Mouse (Mus musculus): ENCODE measurements around the gene Hoxb9. TPM values are rescaled to one million over a fixed set of nuclear protein-coding genes. Genes with fewer than 3 reads are reported as not detected.

Hoxb9 gene
- total and polyA plus RNA-seq, 3 experiments = not detected

GRCm38 (mm10) chr11:96316696-96317607, 45.7 kb downstream of the Hoxb9 start:
- DNase-seq (ENCODE audit: extremely low read depth) = no peak
- dilution Hi-C loops (cut with MboI; ENCODE audit: extremely low pct_ligation_motif_present, extremely low pct_unique_long_range_greater_than_20kb, low sequenced_read_pairs) = no loop called here
- in situ Hi-C loops (cut with MboI; ENCODE audit: low pct_ligation_motif_present, low pct_unique_long_range_greater_than_20kb, low sequenced_read_pairs) = loop anchor here (25.0 kb wide), 1 partner anchor 220 kb away; no protein-coding TSS in a partner anchor
- H3K27ac ChIP-seq (ENCODE audit: insufficient read depth, low read depth) = no peak overlapping the region
- H3K79me2 ChIP-seq (replicated peaks; ENCODE audit: control insufficient read depth, extremely low read depth, insufficient read depth, poor library complexity, severe bottlenecking) = no peaks in the 10 kb centered on the region
- H3K9ac ChIP-seq (ENCODE audit: insufficient read depth, low read depth) = no peak overlapping the region
- H3K36me3 ChIP-seq (replicated peaks in 1 of 2; ENCODE audit: control insufficient read depth in 1 of 2, insufficient read depth in 1 of 2, low read length in 1 of 2) = peaks cover 0 to 11% of the 10 kb centered on the region in 2 experiments
- no peak for TF ChIP-seq POLR2AphosphoS2 (IDR thresholded peaks at IDR 0.05; ENCODE audit: low read depth, low read length)
- no peak for TF ChIP-seq EP300 (IDR thresholded peaks at IDR 0.05; ENCODE audit: low read length)
- TF ChIP-seq GABPA (IDR thresholded peaks at IDR 0.05; ENCODE audit: insufficient replicate concordance, low read depth, low read length) = no peak
- no peak for TF ChIP-seq POLR2A (IDR thresholded peaks at IDR 0.05; ENCODE audit: low read depth, low read length)
- no peak for TF ChIP-seq NRF1 (IDR thresholded peaks at IDR 0.05; ENCODE audit: low read depth, low read length)
- no peak for TF ChIP-seq MYC (IDR thresholded peaks at IDR 0.05; ENCODE audit: low read depth, low read length)
- no peak for TF ChIP-seq RCOR1 (conservative IDR thresholded peaks at IDR 0.05; ENCODE audit: low read depth, low read length)
- no peak for TF ChIP-seq KAT2A (IDR thresholded peaks at IDR 0.05; ENCODE audit: insufficient replicate concordance, low read length)
- no peak for TF ChIP-seq ZKSCAN1 (IDR thresholded peaks at IDR 0.05; ENCODE audit: borderline replicate concordance, low read depth, low read length)
- TF ChIP-seq PAX5 (IDR thresholded peaks at IDR 0.05; ENCODE audit: low read length) = no peak
- TF ChIP-seq USF2 (conservative IDR thresholded peaks at IDR 0.05; ENCODE audit: low read depth, low read length) = no peak
- TF ChIP-seq CHD2 (IDR thresholded peaks at IDR 0.05; ENCODE audit: low read length) = no peak
- TF ChIP-seq TCF12 (IDR thresholded peaks at IDR 0.05; ENCODE audit: low read depth, low read length) = no peak
- TF ChIP-seq ZC3H11A (IDR thresholded peaks at IDR 0.05; ENCODE audit: low read depth, low read length) = no peak
- TF ChIP-seq ZMIZ1 (IDR thresholded peaks at IDR 0.05; ENCODE audit: low read depth, low read length) = no peak
- no peak for TF ChIP-seq MAZ (IDR thresholded peaks at IDR 0.05; ENCODE audit: low read depth, low read length)
- no peak for TF ChIP-seq ZNF384 (IDR thresholded peaks at IDR 0.05; ENCODE audit: low read depth, low read length)
- TF ChIP-seq JUND (conservative IDR thresholded peaks at IDR 0.05; ENCODE audit: low read depth, low read length) = no peak
- TF ChIP-seq TBP (conservative IDR thresholded peaks at IDR 0.05; ENCODE audit: low read depth, low read length) = no peak
- H3K9me3 ChIP-seq (replicated peaks; ENCODE audit: low read length) = no peaks in the 10 kb centered on the region
- H3K4me2 ChIP-seq (ENCODE audit: insufficient read depth, low read depth, poor library complexity, severe bottlenecking) = no peak overlapping the region
- H3K27me3 ChIP-seq (replicated peaks) = peaks cover 38% of the 10 kb centered on the region
- H3K4me1 ChIP-seq (ENCODE audit: control insufficient read depth in 1 of 2, insufficient read depth in 2 of 2) = peaks cover 4 to 16% of the 10 kb centered on the region in 2 experiments; a peak in 2 of 4 replicates
- H3K4me3 ChIP-seq (replicated peaks in 1 of 3; ENCODE audit: low read depth in 2 of 3, low read length in 2 of 3, poor library complexity in 1 of 3) = no peak overlapping the region
